Mouse (Mus musculus) small intestine, adult 2 months (tissue): Measurements from ENCODE around the gene Hccs. TPM values are rescaled to one million over a fixed set of nuclear protein-coding genes. Genes with fewer than 3 reads are reported as not detected.
"Not testable (repeated sequence)": the region's sequence is repeated elsewhere in the genome, so short reads cannot be mapped to it uniquely, and the experiment has no call there.

Experiments used
- H3K27ac ChIP-seq: fragments of 200-500 bp; 2 replicates; pipeline ENCODE4 v1.5.1; 2012; ENCODE audit warnings: low read depth, low read length, control low read depth, inconsistent platforms; ENCODE audit not compliant: insufficient read depth
- H3K27me3 ChIP-seq: fragments of 200-500 bp; 2 replicates; pipeline ENCODE4 v1.6.1; 2012; ENCODE audit warnings: mild to moderate bottlenecking, moderate library complexity, low read length, inconsistent platforms; ENCODE audit not compliant: control insufficient read depth, insufficient read depth
- H3K36me3 ChIP-seq: fragments of 200-500 bp; 2 replicates; pipeline ENCODE4 v1.6.1; 2012; ENCODE audit warnings: mild to moderate bottlenecking, low read length, control low read depth, inconsistent platforms; ENCODE audit not compliant: control insufficient read depth, insufficient read depth
- H3K4me1 ChIP-seq: fragments of 200-500 bp; 2 replicates; pipeline ENCODE4 v1.6.1; 2012; ENCODE audit warnings: low read length, inconsistent platforms, mixed read lengths; ENCODE audit not compliant: control insufficient read depth, insufficient read depth, insufficient read length
- H3K4me3 ChIP-seq: fragments of 200-500 bp; 2 replicates; pipeline ENCODE4 v1.5.1; 2012; ENCODE audit warnings: low read depth, mild to moderate bottlenecking, control low read depth, inconsistent platforms, low read length, moderate library complexity
- CTCF ChIP-seq: fragments of 200-500 bp; IDR thresholded peaks from 2 replicates; pipeline ENCODE4 v1.5.1; 2012; ENCODE audit warnings: low read depth, mild to moderate bottlenecking, control low read depth, inconsistent platforms, low read length, moderate library complexity, mixed read lengths; ENCODE audit not compliant: insufficient replicate concordance, insufficient read length; ENCODE audit errors: extremely low read depth
- POLR2A ChIP-seq: fragments of 200-500 bp; IDR thresholded peaks from 2 replicates; pipeline ENCODE4 v1.6.1; 2012; ENCODE audit warnings: low read depth, mild to moderate bottlenecking, control low read depth, inconsistent platforms, low read length, moderate library complexity
- WGBS: fragments of 180-500 bp; shearing (Covaris S2); methylation state at CpG from one replicate; pipeline ENCODE4 v1.1.7; 2018; 5-methylcytosine and 5-hydroxymethylcytosine counted together
- polyA plus RNA-seq: library from polyadenylated mRNA; depleted of rRNA; stranded (reverse); fragments of >200 nt; gene quantifications from 2 replicates; pipeline ENCODE4 v1.2.3, GENCODE M21; 2012; rRNA removed

Hccs gene
- polyA plus RNA-seq = 7.8 and 12.2 TPM in 2 replicates

DNA sequence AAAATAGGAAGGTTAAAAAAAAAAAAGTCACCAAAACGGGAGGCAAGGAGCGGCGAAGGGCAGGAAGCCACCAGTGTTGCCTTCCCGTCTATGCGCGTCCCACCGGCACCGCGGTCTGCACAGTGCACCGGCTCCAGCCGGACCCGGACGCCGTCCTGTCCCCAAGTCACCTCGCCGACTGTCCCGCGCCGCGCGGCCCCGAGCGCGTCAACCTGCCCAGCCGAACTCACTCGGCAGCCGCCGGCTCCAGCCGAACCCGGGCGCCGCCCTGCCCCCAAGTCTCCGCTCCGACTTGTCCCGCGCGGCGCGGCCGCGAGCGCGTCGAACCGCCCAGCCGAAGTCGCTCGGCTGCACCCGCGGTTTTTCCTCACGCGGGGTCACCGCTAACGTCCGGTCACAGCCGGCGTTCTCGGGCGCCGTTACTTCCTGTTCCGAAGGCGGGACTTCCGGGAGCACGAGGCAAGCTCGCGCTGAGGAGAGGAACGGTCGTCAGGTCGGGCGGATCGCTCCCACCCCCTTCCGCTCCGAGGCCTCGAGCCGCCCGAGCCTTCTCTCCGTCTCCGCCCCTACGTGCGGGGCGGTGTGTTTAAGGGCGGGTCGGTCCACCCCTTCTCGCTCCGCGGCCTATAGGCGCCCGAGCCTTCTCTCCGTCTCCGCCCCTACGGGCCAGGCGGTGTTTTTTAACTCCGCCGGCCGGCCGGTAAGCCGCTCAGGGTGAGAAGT lies at the start of gene Hccs:
Gene Hccs, minus strand, starts transcription at position 428 of the 723 bp plus-strand sequence.
- Histone ChIP-seq H3K36me3 (peaks cover 6% of the 10 kb centered on the region), H3K27ac (peak within 1 kb of the TSS; percentile 81), H3K27me3 (no peaks in the 10 kb centered on the region), H3K4me3 (peak within 1 kb of the TSS; percentile 86), H3K4me1 (0 out of 2 replicates have a peak, but pooled peaks cover 1% of the 10 kb centered on the region)
- WGBS = 25% methylated on average over 97 of the region's 97 CpGs
- TF ChIP-seq POLR2A (peak; percentile 19; the same call in 1 of the 2 replicates), CTCF (no peak)

DNA sequence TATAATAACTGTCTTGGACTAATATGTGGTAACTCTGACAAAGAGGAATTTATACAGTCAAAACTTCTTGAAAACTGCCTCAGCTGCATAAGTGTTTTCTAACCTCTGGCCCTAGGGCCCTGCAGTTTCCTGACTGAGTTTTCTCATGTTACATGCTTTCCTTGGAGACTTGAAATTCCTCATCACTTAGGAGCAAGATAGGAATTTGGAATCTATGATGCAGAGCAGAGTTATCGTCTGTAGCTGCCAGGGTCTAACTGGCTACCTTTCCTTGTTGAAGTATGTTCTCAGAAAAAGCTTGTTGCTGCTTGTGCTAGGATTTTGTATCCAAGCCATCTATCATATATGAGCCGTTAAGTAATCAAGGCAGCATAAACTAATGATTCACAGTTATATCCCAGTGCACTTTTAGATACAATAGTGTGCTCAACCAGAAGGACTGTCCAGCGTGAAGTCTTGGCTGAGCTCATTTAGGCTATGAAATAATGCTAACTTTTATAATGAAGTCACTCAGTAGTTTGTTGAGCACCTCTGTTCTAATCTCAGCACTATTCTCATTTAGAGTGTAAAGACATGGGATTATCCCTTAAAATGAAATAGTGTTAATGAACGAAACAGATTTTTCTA lies 37.1 kb upstream of the Hccs start:
- Histone ChIP-seq H3K4me1 (no peaks in the 10 kb centered on the region), H3K36me3 (no peaks in the 10 kb centered on the region), H3K27ac (no peak overlapping the region), H3K27me3 (no peaks in the 10 kb centered on the region), H3K4me3 (no peak overlapping the region)
- WGBS = 76% methylated on average over 4 of the region's 4 CpGs
- TF ChIP-seq POLR2A (no peak), CTCF (no peak)

DNA sequence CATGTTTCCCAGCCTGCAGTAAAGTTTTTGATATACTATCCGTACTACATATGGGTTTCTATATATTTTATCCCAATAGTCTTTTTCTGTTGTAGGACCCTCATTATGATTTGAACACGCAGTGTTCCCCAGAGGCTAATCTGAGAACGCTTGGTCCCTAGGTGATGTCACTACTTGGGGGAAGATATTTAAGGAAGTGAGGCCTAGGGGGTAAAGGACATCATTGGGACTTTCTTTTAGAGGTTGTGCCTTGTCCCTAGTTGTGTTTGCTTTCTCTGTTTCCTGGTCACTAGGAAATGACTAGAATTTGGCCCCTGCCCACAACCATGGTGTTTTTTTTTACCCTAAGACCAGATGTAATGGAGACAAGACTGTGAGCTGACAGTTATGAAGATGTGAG lies 18.0 kb upstream of the Hccs start:
- no peaks in the 10 kb centered on the region for H3K4me1 ChIP-seq
- no peak overlapping the region for H3K27ac ChIP-seq
- no peak for TF ChIP-seq CTCF
- no peak for TF ChIP-seq POLR2A
- no peak overlapping the region for H3K4me3 ChIP-seq
- 78% methylated on average over 3 of the region's 3 CpGs for WGBS
- H3K36me3 ChIP-seq = no peaks in the 10 kb centered on the region
- no peaks in the 10 kb centered on the region for H3K27me3 ChIP-seq

DNA sequence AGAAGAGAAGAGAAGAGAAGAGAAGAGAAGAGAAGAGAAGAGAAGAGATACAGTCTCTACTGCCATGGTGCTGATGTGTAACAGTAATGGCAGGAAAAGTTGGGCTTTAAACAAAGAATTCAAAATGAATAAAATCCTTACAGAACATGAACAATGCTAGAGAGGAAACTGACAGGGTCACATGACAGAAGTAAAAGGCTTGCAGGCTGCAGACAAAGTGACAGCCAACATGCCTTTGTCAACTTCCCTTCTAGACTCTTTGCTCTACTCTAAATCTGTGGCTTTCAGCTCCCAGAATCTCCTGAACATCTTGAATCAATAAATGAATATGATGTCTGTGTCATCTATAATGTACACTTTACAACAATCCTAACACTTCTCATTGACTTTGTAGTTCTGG lies 17.4 kb upstream of the Hccs start:
- TF ChIP-seq CTCF (no peak), POLR2A (no peak)
- no peak overlapping the region for H3K4me3 ChIP-seq
- no peaks in the 10 kb centered on the region for H3K4me1 ChIP-seq
- no peak overlapping the region for H3K27ac ChIP-seq
- H3K27me3 ChIP-seq = no peaks in the 10 kb centered on the region
- no peaks in the 10 kb centered on the region for H3K36me3 ChIP-seq

DNA sequence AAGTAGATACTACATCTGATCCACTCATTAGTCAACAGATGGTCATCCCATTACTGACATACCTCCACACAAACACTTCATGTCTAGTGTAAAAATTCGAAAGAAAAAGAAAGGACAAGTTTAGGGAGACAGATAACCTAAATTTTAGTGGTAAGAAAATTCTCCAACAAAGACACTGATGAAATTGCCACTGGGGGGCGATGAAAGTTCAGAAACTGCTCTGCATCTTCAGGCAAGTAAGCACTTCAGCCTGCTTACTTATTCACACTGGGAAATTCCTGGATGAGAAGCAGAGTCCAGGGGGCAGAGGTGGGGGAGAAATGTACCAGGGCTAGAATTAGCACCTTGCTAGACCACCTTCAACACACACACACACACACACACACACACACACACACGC lies 12.1 kb upstream of the Hccs start:
- no peaks in the 10 kb centered on the region for H3K27me3 ChIP-seq
- 34% methylated on average over 3 of the region's 3 CpGs for WGBS

DNA sequence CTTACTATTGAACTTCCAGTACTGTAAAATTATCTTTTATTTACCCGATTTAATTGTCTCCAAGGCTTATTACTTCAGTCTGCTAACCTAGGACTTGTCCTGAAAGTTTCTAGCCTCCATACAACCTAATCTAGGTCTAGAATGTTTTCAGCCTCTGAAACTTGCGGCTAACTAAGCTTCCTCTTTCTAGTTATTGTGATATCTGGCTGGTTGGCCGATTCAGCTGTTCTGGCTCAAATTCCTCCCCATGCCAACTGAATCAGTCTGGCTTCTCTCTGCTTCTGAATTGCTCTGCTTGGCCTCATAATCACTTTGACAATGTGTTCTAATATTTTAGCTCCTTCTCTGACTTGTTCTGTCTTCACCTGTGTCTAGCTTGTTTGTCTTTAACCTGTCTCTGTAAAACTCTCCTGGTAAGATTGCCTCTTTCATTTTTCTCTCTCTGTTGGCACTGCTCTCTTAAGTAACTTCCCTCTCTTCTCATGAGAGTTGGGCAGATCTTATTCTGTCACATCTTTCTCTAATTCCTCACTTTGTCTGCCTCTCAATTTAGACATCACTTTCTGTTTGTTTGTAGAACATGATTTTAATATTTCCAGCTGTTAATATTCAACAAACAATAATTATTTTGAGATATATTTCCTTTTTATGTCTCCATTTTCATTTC lies 5.9 kb upstream of the Hccs start:
- Histone ChIP-seq H3K4me3 (no peak overlapping the region), H3K4me1 (no peaks in the 10 kb centered on the region), H3K27me3 (no peaks in the 10 kb centered on the region), H3K36me3 (no peaks in the 10 kb centered on the region), H3K27ac (no peak overlapping the region)
- TF ChIP-seq POLR2A = no peak
- WGBS = 70% methylated on average over 3 of the region's 3 CpGs

More for the DNA sequence above, 12.1 kb upstream of the Hccs start:
- no peak overlapping the region for H3K4me3 ChIP-seq
- H3K36me3 ChIP-seq = no peaks in the 10 kb centered on the region
- no peak for TF ChIP-seq CTCF
- no peak for TF ChIP-seq POLR2A
- H3K27ac ChIP-seq = no peak overlapping the region
- no peaks in the 10 kb centered on the region for H3K4me1 ChIP-seq

DNA sequence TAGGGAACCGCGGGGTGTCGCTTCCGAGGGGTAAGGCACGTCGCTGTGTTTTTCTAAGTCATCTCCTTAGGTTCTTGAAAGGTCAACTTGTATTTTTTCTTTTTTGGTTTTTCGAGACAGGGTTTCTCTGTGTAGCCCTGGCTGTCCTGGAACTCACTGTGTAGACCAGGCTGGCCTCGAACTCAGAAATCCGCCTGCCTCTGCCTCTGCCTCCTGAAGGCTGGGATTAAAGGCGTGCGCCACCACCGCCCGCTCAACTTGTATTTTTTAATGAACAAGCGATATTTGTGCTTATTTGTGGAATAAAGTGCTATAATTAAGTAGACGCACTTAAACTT lies 465 bp upstream of the Hccs start:
- H3K4me3 ChIP-seq = peak overlapping the region; percentile 86
- H3K4me1 ChIP-seq, H3K27me3 ChIP-seq, H3K36me3 ChIP-seq, H3K27ac ChIP-seq: not testable (repeated sequence)
- 20% methylated on average over 15 of the region's 15 CpGs for WGBS
